Mouse (Mus musculus) urinary bladder, adult 2 months (tissue): Measurements from ENCODE around the gene Dgki. TPM values are rescaled to one million over a fixed set of nuclear protein-coding genes. Genes with fewer than 3 reads are reported as not detected.

Source experiments
- DNase-seq: peaks from one replicate; pipeline ENCODE4 v3.0.0; 2022; ENCODE audit warnings: low spot score
- polyA plus RNA-seq: library from polyadenylated mRNA; depleted of rRNA; stranded (reverse); fragments of >200 nt; gene quantifications from 2 replicates; pipeline ENCODE4 v1.2.3, GENCODE M21; 2012

Gene Dgki
- polyA plus RNA-seq, 1 experiment = 1.5 TPM

GRCm38 (mm10) chr6:37242100-37242768, 57.8 kb downstream of the Dgki start:
- DNase-seq = no peak

GRCm38 (mm10) chr6:37241434-37241833, 58.5 kb downstream of the Dgki start:
- DNase-seq = no peak

GRCm38 (mm10) chr6:37240140-37240539, 59.8 kb downstream of the Dgki start:
- no peak for DNase-seq

- no peak for DNase-seq
Measured at GRCm38 (mm10) chr6:37236893-37237292, 63.1 kb downstream of the Dgki start.

- no peak for DNase-seq
Measured at GRCm38 (mm10) chr6:37231148-37231547, 68.8 kb downstream of the Dgki start.

GRCm38 (mm10) chr6:37222947-37223510, 77.0 kb downstream of the Dgki start:
- no peak for DNase-seq

- DNase-seq = no peak
Measured at GRCm38 (mm10) chr6:37222016-37222415, 78.0 kb downstream of the Dgki start.

- no peak for DNase-seq
Measured at GRCm38 (mm10) chr6:37219110-37219509, 80.9 kb downstream of the Dgki start.

GRCm38 (mm10) chr6:37216342-37216763, 83.6 kb downstream of the Dgki start:
- no peak for DNase-seq

- no peak for DNase-seq
Measured at GRCm38 (mm10) chr6:37215655-37216054, 84.3 kb downstream of the Dgki start.

GRCm38 (mm10) chr6:37212930-37213329, 87.1 kb downstream of the Dgki start:
- DNase-seq = no peak

GRCm38 (mm10) chr6:37211545-37212247, 88.3 kb downstream of the Dgki start:
- no peak for DNase-seq

- DNase-seq = no peak
Measured at GRCm38 (mm10) chr6:37202901-37203300, 97.1 kb downstream of the Dgki start.

- DNase-seq = no peak
Measured at GRCm38 (mm10) chr6:37200840-37201239, 99.1 kb downstream of the Dgki start.

GRCm38 (mm10) chr6:37199502-37199901, 100.5 kb downstream of the Dgki start:
- no peak for DNase-seq

- no peak for DNase-seq
Measured at GRCm38 (mm10) chr6:37197745-37198144, 102.2 kb downstream of the Dgki start.

GRCm38 (mm10) chr6:37196870-37197269, 103.1 kb downstream of the Dgki start:
- no peak for DNase-seq

GRCm38 (mm10) chr6:37195766-37196165, 104.2 kb downstream of the Dgki start:
- no peak for DNase-seq

- no peak for DNase-seq
Measured at GRCm38 (mm10) chr6:37181961-37182360, 118.0 kb downstream of the Dgki start.

- no peak for DNase-seq
Measured at GRCm38 (mm10) chr6:37171149-37171832, 128.7 kb downstream of the Dgki start.

GRCm38 (mm10) chr6:37158880-37159279, 141.1 kb downstream of the Dgki start:
- DNase-seq = no peak

- DNase-seq = no peak
Measured at GRCm38 (mm10) chr6:37154051-37154450, 145.9 kb downstream of the Dgki start.
